Mouse (Mus musculus) midbrain, embryonic 11.5 days (tissue): ENCODE measurements around the gene Vmn1r235. TPM values are rescaled to one million over a fixed set of nuclear protein-coding genes. Genes with fewer than 3 reads are reported as not detected.
A peak's percentile ranks its signal among the peaks of the same experiment; 100 is the strongest.
"Not testable (repeated sequence)": the region's sequence is repeated elsewhere in the genome, so short reads cannot be mapped to it uniquely, and the experiment has no call there.

Experiments
- ATAC-seq: fragments of 200-750 bp; cut with Nextera tagmentation; 2 replicates; pipeline ENCODE4 v1.8.0; 2017; ENCODE audit warnings: moderate TSS enrichment, moderate library complexity; ENCODE audit not compliant: low FRiP score
- DNase-seq: peaks from one replicate; pipeline ENCODE4 v3.0.0; 2015; ENCODE audit warnings: low spot score; ENCODE audit errors: missing footprints
- H3K27ac ChIP-seq: fragments of 300-500 bp; sonication (generic); 2 replicates; pipeline ENCODE4 v1.5.1; 2014; ENCODE audit warnings: low read depth, low read length
- H3K27me3 ChIP-seq: fragments of 300-500 bp; sonication (generic); 2 replicates; pipeline ENCODE4 v1.6.1; 2014; ENCODE audit warnings: mild to moderate bottlenecking, low read length, moderate library complexity, mixed read lengths; ENCODE audit not compliant: control insufficient read depth, insufficient read depth
- H3K36me3 ChIP-seq: fragments of 300-500 bp; sonication (generic); 2 replicates; pipeline ENCODE4 v1.6.1; 2014; ENCODE audit warnings: mild to moderate bottlenecking, low read length, moderate library complexity, mixed read lengths; ENCODE audit not compliant: control insufficient read depth, insufficient read depth
- H3K4me1 ChIP-seq: fragments of 300-500 bp; sonication (generic); 2 replicates; pipeline ENCODE4 v1.6.1; 2014; ENCODE audit warnings: low read length; ENCODE audit not compliant: control insufficient read depth, insufficient read depth
- H3K4me2 ChIP-seq: fragments of 300-500 bp; sonication (generic); 2 replicates; pipeline ENCODE4 v1.6.1; 2014; ENCODE audit warnings: mild to moderate bottlenecking, moderate library complexity
- H3K4me3 ChIP-seq: fragments of 300-500 bp; sonication (generic); 2 replicates; pipeline ENCODE4 v1.5.1; 2014; ENCODE audit warnings: low read depth, low read length
- H3K9ac ChIP-seq: fragments of 300-500 bp; sonication (generic); 2 replicates; pipeline ENCODE4 v1.6.1; 2014; ENCODE audit warnings: low read length
- H3K9me3 ChIP-seq: fragments of 300-500 bp; sonication (generic); 2 replicates; pipeline ENCODE4 v1.6.1; 2016; ENCODE audit warnings: low read length; ENCODE audit not compliant: control insufficient read depth
- WGBS: fragments of 180-500 bp; shearing (Covaris S2); extraction: QIAGEN DNeasy Blood & Tissue Kit; methylation state at CpG from one replicate; pipeline ENCODE4 v1.1.7; 2014; 5-methylcytosine and 5-hydroxymethylcytosine counted together
- polyA plus RNA-seq: library from polyadenylated mRNA; unstranded; fragments of >200 nt; fragmentation: Nextera tagmentation; extraction: Ambion mirVana; gene quantifications from 2 replicates; pipeline ENCODE4 v1.2.1, GENCODE M21; 2014

Gene Vmn1r235
- polyA plus RNA-seq, result not detected in 2 replicates

DNA sequence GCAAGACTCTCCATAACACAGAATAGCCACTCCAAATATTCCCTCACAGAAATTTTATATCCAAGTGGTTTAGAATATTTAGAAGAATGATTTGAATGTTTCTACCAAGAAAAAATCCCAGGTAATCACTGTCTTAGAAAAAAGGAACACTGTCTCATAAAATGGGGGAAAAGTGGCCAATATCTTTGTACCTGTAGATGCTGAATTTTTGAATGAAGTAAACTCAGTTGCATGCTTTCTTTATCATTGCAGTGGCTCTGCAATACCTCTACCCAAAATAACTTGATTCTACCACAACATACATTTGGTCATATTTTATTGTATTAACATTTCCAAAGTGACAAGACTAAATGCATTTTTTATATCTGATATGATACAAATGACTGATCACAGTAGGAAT, at the start of gene Vmn1r235:
TSS of gene Vmn1r235 (plus strand) at position 301 of the 400 bp plus-strand sequence.
- Histone ChIP-seq H3K27me3 (no peaks in the 10 kb centered on the region), H3K36me3 (no peaks in the 10 kb centered on the region), H3K4me3 (no peak within 1 kb of the TSS), H3K4me2 (no peak within 1 kb of the TSS), H3K27ac (no peak within 1 kb of the TSS), H3K9ac (no peak within 1 kb of the TSS), H3K9me3 (peaks cover 4% of the 10 kb centered on the region; the same call in 1 of the 2 replicates), H3K4me1 (no peaks in the 10 kb centered on the region)
- no peak for ATAC-seq
- no peak for DNase-seq

GRCm38 (mm10) chr17:21211081-21211480, 45.1 kb upstream of the Vmn1r235 start:
- DNase-seq, H3K36me3 ChIP-seq, H3K27me3 ChIP-seq, H3K4me3 ChIP-seq, H3K4me1 ChIP-seq, H3K9ac ChIP-seq, H3K9me3 ChIP-seq, H3K27ac ChIP-seq, H3K4me2 ChIP-seq, ATAC-seq: not testable (repeated sequence)
- WGBS, result 69% methylated on average over 1 of the region's 1 CpGs

DNA sequence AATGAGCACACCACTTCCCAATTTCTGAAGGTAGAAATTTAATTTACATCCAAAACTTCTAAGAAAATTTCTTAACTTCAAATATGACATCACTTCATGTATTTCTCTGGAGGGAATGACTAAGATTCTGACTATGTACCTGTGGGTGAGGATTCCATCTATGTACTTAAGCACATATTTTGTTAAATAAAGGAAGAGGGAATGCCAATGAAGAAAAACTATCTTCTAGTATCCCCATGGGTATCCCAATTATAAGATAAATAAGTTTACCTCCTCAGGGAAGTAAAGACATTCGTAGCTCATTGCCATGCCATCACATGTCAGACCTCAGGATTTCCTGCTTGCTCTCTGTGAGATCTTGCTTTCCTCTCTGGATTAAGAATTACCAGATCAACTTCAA, 30.4 kb upstream of the Vmn1r235 start, which contains the start of gene Vmn1r234:
TSS of gene Vmn1r234 (plus strand) at position 301 of the 400 bp plus-strand sequence.
- Histone ChIP-seq H3K36me3 (no peaks in the 10 kb centered on the region), H3K4me2 (no peak within 1 kb of the TSS), H3K9me3 (no peaks in the 10 kb centered on the region; the same call in 1 of the 2 replicates), H3K4me1 (no peaks in the 10 kb centered on the region), H3K9ac (no peak within 1 kb of the TSS), H3K27ac (no peak within 1 kb of the TSS), H3K27me3 (no peaks in the 10 kb centered on the region), H3K4me3 (no peak within 1 kb of the TSS)
- ATAC-seq (no peak), DNase-seq (no peak)
- WGBS, result 76% methylated on average over 1 of the region's 1 CpGs

DNA sequence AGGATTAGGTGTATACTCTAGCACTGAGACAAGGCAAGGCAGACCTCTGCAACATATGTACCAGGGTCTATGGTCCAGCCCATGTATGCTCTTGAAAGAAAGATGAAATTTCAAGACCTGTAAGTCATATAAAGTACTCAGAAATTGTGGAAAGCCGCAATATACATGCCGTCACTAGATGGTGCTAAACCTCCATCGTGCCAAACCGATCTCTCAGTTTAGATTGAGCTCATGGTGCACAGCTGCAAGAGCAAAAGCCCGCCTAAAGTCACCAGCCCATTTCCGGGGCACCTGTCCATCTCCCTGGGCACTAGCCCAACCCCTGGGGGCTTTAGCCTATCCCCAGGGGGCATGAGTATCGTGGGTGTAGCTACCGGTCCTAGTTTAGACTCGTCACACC, 24.6 kb upstream of the Vmn1r235 start:
- Histone ChIP-seq H3K27me3 (no peaks in the 10 kb centered on the region), H3K27ac (no peak overlapping the region), H3K9ac (no peak overlapping the region), H3K4me3 (no peak overlapping the region), H3K36me3 (no peaks in the 10 kb centered on the region), H3K9me3 (no peaks in the 10 kb centered on the region), H3K4me2 (no peak overlapping the region), H3K4me1 (no peaks in the 10 kb centered on the region)
- DNase-seq (peak; percentile 92), ATAC-seq (no peak)
- 29% methylated on average over 9 of the region's 9 CpGs for WGBS

DNA sequence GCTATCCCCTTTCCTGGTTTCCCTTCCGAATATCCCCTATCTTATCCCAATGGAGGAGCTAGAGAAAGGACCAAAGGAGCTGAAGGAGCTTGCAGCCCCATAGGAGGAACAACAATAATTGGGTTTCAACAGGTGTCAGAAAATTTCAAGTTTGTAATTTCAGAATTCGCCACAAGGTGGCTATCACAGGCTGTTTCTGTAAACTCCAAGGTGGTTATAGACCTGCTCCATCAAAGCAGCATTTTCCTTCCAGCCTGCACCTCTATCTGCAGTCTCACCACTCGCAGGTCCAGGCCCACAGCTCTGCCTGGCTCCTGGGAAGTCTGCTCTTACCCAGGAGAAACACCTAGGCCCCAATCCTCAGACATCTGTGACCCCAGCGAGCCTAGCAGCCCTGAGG, 15.9 kb downstream of the Vmn1r235 start:
- no peak overlapping the region for H3K9ac ChIP-seq
- no peaks in the 10 kb centered on the region for H3K27me3 ChIP-seq
- ATAC-seq, result no peak
- H3K4me3 ChIP-seq, result no peak overlapping the region
- DNase-seq, result peak; percentile 83
- H3K4me2 ChIP-seq, result no peak overlapping the region
- H3K4me1 ChIP-seq, result no peaks in the 10 kb centered on the region
- no peaks in the 10 kb centered on the region for H3K36me3 ChIP-seq
- H3K9me3 ChIP-seq, result no peaks in the 10 kb centered on the region
- no peak overlapping the region for H3K27ac ChIP-seq
- 9% methylated on average over 4 of the region's 4 CpGs for WGBS

DNA sequence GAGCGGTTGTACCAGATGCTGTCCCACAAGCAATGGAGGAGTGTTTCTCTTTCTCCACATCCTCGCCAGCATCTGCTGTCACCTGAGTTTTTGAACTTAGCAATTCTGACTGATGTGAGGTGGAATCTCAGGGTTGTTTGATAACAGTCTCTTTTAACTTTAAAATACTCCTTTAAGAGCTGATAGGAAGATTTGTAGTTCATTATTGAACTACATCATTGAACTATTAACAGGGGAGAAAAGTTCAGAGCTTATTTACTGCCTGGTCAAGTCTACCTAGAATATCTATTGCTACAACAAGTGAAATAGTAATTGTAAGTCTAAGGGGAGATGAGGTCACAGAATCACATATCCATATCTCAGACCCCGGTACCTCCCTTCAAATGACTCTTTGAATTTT, 26.4 kb downstream of the Vmn1r235 start, which contains the start of gene Vmn1r236:
TSS of gene Vmn1r236 (plus strand) at position 301 of the 400 bp plus-strand sequence.
- H3K9me3 ChIP-seq, result no peaks in the 10 kb centered on the region
- no peaks in the 10 kb centered on the region for H3K4me1 ChIP-seq
- no peak for DNase-seq
- no peak within 1 kb of the TSS for H3K4me3 ChIP-seq
- H3K36me3 ChIP-seq, result no peaks in the 10 kb centered on the region
- H3K27ac ChIP-seq, result no peak within 1 kb of the TSS
- no peak for ATAC-seq
- no peak within 1 kb of the TSS for H3K9ac ChIP-seq
- H3K27me3 ChIP-seq, result no peaks in the 10 kb centered on the region
- WGBS, result 81% methylated on average over 3 of the region's 3 CpGs
- H3K4me2 ChIP-seq, result no peak within 1 kb of the TSS

GRCm38 (mm10) chr17:21284395-21284794, 28.2 kb downstream of the Vmn1r235 start:
- DNase-seq (no peak), ATAC-seq (no peak)
- Histone ChIP-seq H3K4me2 (no peak overlapping the region), H3K36me3 (no peaks in the 10 kb centered on the region), H3K9ac (no peak overlapping the region), H3K27me3 (no peaks in the 10 kb centered on the region), H3K4me1 (no peaks in the 10 kb centered on the region), H3K4me3 (no peak overlapping the region), H3K27ac (no peak overlapping the region), H3K9me3 (no peaks in the 10 kb centered on the region)

GRCm38 (mm10) chr17:21289695-21290094, 33.5 kb downstream of the Vmn1r235 start:
- Histone ChIP-seq H3K27me3 (no peaks in the 10 kb centered on the region), H3K27ac (no peak overlapping the region), H3K9me3 (no peaks in the 10 kb centered on the region), H3K9ac (no peak overlapping the region), H3K4me1 (no peaks in the 10 kb centered on the region), H3K4me3 (no peak overlapping the region), H3K36me3 (no peaks in the 10 kb centered on the region), H3K4me2 (no peak overlapping the region)
- no peak for ATAC-seq
- DNase-seq, result no peak

- Histone ChIP-seq H3K27ac (no peak within 1 kb of the TSS), H3K4me1 (no peaks in the 10 kb centered on the region), H3K4me3 (no peak within 1 kb of the TSS), H3K9ac (no peak within 1 kb of the TSS), H3K9me3 (no peaks in the 10 kb centered on the region), H3K36me3 (no peaks in the 10 kb centered on the region), H3K27me3 (no peaks in the 10 kb centered on the region), H3K4me2 (no peak within 1 kb of the TSS)
- DNase-seq (no peak), ATAC-seq (no peak)
Measured at GRCm38 (mm10) chr17:21311565-21311964, 55.4 kb downstream of the Vmn1r235 start, which contains the start of gene Vmn1r237. Gene Vmn1r237 (plus strand): TSS chr17:21311865.
